Mouse (Mus musculus): ENCODE data around the gene Oit1. TPM values are rescaled to one million over a fixed set of nuclear protein-coding genes. Genes with fewer than 3 reads are reported as not detected.

Gene Oit1
- 0.26 and 0.36 TPM in 2 replicates for polyA plus RNA-seq (2016; fragmentation: Nextera tagmentation; extraction: Ambion mirVana)

GRCm38 (mm10) chr14:8378685-8379313, at the start of gene Oit1:
Gene Oit1, minus strand, starts transcription at chr14:8378754.
- no peak for ATAC-seq (ENCODE audit: insufficient number of reproducible peaks, insufficient read depth, low FRiP score, low TSS enrichment)

GRCm38 (mm10) chr14:8422833-8423232, 44.3 kb upstream of the Oit1 start:
- H3K9ac ChIP-seq, result no peak overlapping the region
- H3K27ac ChIP-seq, result no peak overlapping the region
- no peak for ATAC-seq (ENCODE audit: insufficient number of reproducible peaks, insufficient read depth, low FRiP score, low TSS enrichment)
- 75% methylated on average over 3 of the region's 3 CpGs for WGBS
- H3K4me2 ChIP-seq (replicated peaks), result no peak overlapping the region
- H3K27me3 ChIP-seq, result no peaks in the 10 kb centered on the region
- H3K4me3 ChIP-seq, result no peak overlapping the region
- peaks cover 10% of the 10 kb centered on the region for H3K4me1 ChIP-seq
- no peaks in the 10 kb centered on the region for H3K36me3 ChIP-seq
- H3K9me3 ChIP-seq, result no peaks in the 10 kb centered on the region

More at GRCm38 (mm10) chr14:8378685-8379313, at the start of gene Oit1:
- 74% methylated on average over 8 of the region's 8 CpGs for WGBS
- H3K9me3 ChIP-seq, result no peaks in the 10 kb centered on the region
- H3K4me2 ChIP-seq (replicated peaks), result no peak within 1 kb of the TSS
- no peak within 1 kb of the TSS for H3K4me3 ChIP-seq
- H3K27ac ChIP-seq, result no peak within 1 kb of the TSS
- H3K4me1 ChIP-seq, result no peaks in the 10 kb centered on the region
- no peak within 1 kb of the TSS for H3K9ac ChIP-seq
- H3K27me3 ChIP-seq, result no peaks in the 10 kb centered on the region
- H3K36me3 ChIP-seq, result no peaks in the 10 kb centered on the region

- H3K4me1 ChIP-seq, result peaks cover 10% of the 10 kb centered on the region
- no peak for ATAC-seq (ENCODE audit: insufficient number of reproducible peaks, insufficient read depth, low FRiP score, low TSS enrichment)
- H3K36me3 ChIP-seq, result no peaks in the 10 kb centered on the region
- WGBS, result 18% methylated on average over 10 of the region's 10 CpGs
- H3K27ac ChIP-seq, result peak overlapping the region; percentile 19; the same call in 1 of the 2 replicates
- no peak overlapping the region for H3K4me3 ChIP-seq
- no peaks in the 10 kb centered on the region for H3K9me3 ChIP-seq
- no peaks in the 10 kb centered on the region for H3K27me3 ChIP-seq
- H3K9ac ChIP-seq, result no peak overlapping the region
- peak overlapping the region; percentile 37 for H3K4me2 ChIP-seq (replicated peaks)
Measured at GRCm38 (mm10) chr14:8421199-8421787, 42.7 kb upstream of the Oit1 start.

GRCm38 (mm10) chr14:8418610-8419009, 40.1 kb upstream of the Oit1 start:
- no peak for ATAC-seq (ENCODE audit: insufficient number of reproducible peaks, insufficient read depth, low FRiP score, low TSS enrichment)
- Histone ChIP-seq H3K27ac (no peak overlapping the region), H3K4me2 (replicated peaks) (no peak overlapping the region), H3K4me1 (peaks cover 10% of the 10 kb centered on the region), H3K27me3 (no peaks in the 10 kb centered on the region), H3K9me3 (no peaks in the 10 kb centered on the region), H3K9ac (no peak overlapping the region), H3K4me3 (no peak overlapping the region), H3K36me3 (no peaks in the 10 kb centered on the region)
- 69% methylated on average over 3 of the region's 3 CpGs for WGBS

- ATAC-seq (ENCODE audit: insufficient number of reproducible peaks, insufficient read depth, low FRiP score, low TSS enrichment), result no peak
- no peak overlapping the region for H3K4me2 ChIP-seq (replicated peaks)
- H3K36me3 ChIP-seq, result no peaks in the 10 kb centered on the region
- no peaks in the 10 kb centered on the region for H3K27me3 ChIP-seq
- no peak overlapping the region for H3K9ac ChIP-seq
- no peaks in the 10 kb centered on the region for H3K4me1 ChIP-seq
- H3K9me3 ChIP-seq, result no peaks in the 10 kb centered on the region
- H3K4me3 ChIP-seq, result no peak overlapping the region
- H3K27ac ChIP-seq, result no peak overlapping the region
- 51% methylated on average over 6 of the region's 6 CpGs for WGBS
Measured at GRCm38 (mm10) chr14:8405946-8406345, 27.4 kb upstream of the Oit1 start.

GRCm38 (mm10) chr14:8403310-8403709, 24.8 kb upstream of the Oit1 start:
- Histone ChIP-seq H3K4me3 (no peak overlapping the region), H3K9me3 (no peaks in the 10 kb centered on the region), H3K4me1 (no peaks in the 10 kb centered on the region), H3K4me2 (replicated peaks) (no peak overlapping the region), H3K9ac (no peak overlapping the region), H3K27ac (no peak overlapping the region), H3K27me3 (no peaks in the 10 kb centered on the region), H3K36me3 (no peaks in the 10 kb centered on the region)
- no peak for ATAC-seq (ENCODE audit: insufficient number of reproducible peaks, insufficient read depth, low FRiP score, low TSS enrichment)
- WGBS, result 87% methylated on average over 3 of the region's 3 CpGs

GRCm38 (mm10) chr14:8398507-8398906, 20.0 kb upstream of the Oit1 start:
- H3K27ac ChIP-seq, result no peak overlapping the region
- no peak overlapping the region for H3K4me3 ChIP-seq
- H3K9ac ChIP-seq, result no peak overlapping the region
- H3K4me2 ChIP-seq (replicated peaks), result no peak overlapping the region
- no peaks in the 10 kb centered on the region for H3K36me3 ChIP-seq
- H3K4me1 ChIP-seq, result peaks cover 6% of the 10 kb centered on the region; the same call in 1 of the 2 replicates
- no peaks in the 10 kb centered on the region for H3K27me3 ChIP-seq
- no peaks in the 10 kb centered on the region for H3K9me3 ChIP-seq
- ATAC-seq (ENCODE audit: insufficient number of reproducible peaks, insufficient read depth, low FRiP score, low TSS enrichment), result no peak

- Histone ChIP-seq H3K27ac (no peak overlapping the region), H3K27me3 (no peaks in the 10 kb centered on the region), H3K9ac (no peak overlapping the region), H3K4me2 (replicated peaks) (no peak overlapping the region), H3K4me1 (peaks cover 6% of the 10 kb centered on the region; the same call in 1 of the 2 replicates), H3K36me3 (no peaks in the 10 kb centered on the region), H3K4me3 (no peak overlapping the region), H3K9me3 (no peaks in the 10 kb centered on the region)
- 54% methylated on average over 7 of the region's 7 CpGs for WGBS
- no peak for ATAC-seq (ENCODE audit: insufficient number of reproducible peaks, insufficient read depth, low FRiP score, low TSS enrichment)
Measured at GRCm38 (mm10) chr14:8395690-8396287, 17.2 kb upstream of the Oit1 start.

- Histone ChIP-seq H3K27ac (no peak overlapping the region), H3K9ac (no peak overlapping the region), H3K4me3 (no peak overlapping the region), H3K4me2 (replicated peaks) (no peak overlapping the region), H3K9me3 (no peaks in the 10 kb centered on the region), H3K4me1 (peaks cover 6% of the 10 kb centered on the region; the same call in 1 of the 2 replicates), H3K27me3 (no peaks in the 10 kb centered on the region), H3K36me3 (no peaks in the 10 kb centered on the region)
- no peak for ATAC-seq (ENCODE audit: insufficient number of reproducible peaks, insufficient read depth, low FRiP score, low TSS enrichment)
- 58% methylated on average over 6 of the region's 6 CpGs for WGBS
Measured at GRCm38 (mm10) chr14:8392181-8392825, 13.7 kb upstream of the Oit1 start.

- H3K4me1 ChIP-seq, result peaks cover 28% of the 10 kb centered on the region
- no peak overlapping the region for H3K4me2 ChIP-seq (replicated peaks)
- H3K27ac ChIP-seq, result no peak overlapping the region
- no peak overlapping the region for H3K4me3 ChIP-seq
- H3K36me3 ChIP-seq, result no peaks in the 10 kb centered on the region
- H3K9me3 ChIP-seq, result no peaks in the 10 kb centered on the region
- H3K9ac ChIP-seq, result no peak overlapping the region
- no peak for ATAC-seq (ENCODE audit: insufficient number of reproducible peaks, insufficient read depth, low FRiP score, low TSS enrichment)
- no peaks in the 10 kb centered on the region for H3K27me3 ChIP-seq
- WGBS, result 65% methylated on average over 4 of the region's 4 CpGs
Measured at GRCm38 (mm10) chr14:8369394-8369793, 9.2 kb downstream of the Oit1 start.

GRCm38 (mm10) chr14:8368900-8369299, 9.7 kb downstream of the Oit1 start:
- Histone ChIP-seq H3K4me3 (no peak overlapping the region), H3K36me3 (no peaks in the 10 kb centered on the region), H3K4me2 (replicated peaks) (no peak overlapping the region), H3K9ac (no peak overlapping the region), H3K27me3 (no peaks in the 10 kb centered on the region), H3K4me1 (peaks cover 28% of the 10 kb centered on the region), H3K9me3 (no peaks in the 10 kb centered on the region), H3K27ac (no peak overlapping the region)
- 83% methylated on average over 1 of the region's 1 CpGs for WGBS
- no peak for ATAC-seq (ENCODE audit: insufficient number of reproducible peaks, insufficient read depth, low FRiP score, low TSS enrichment)
